Mouse (Mus musculus) MEL (cell line): ENCODE results near the gene Tprn.

Experiments
- CTCF ChIP-seq, 3 experiments: IDR thresholded peaks in 2 of 3; conservative IDR thresholded peaks in 1 of 3; 2 replicates each; pipeline ENCODE4 v1.5.1; 2011 to 2012; ENCODE audit warnings: low read length in 3 of 3, low read depth in 2 of 3, mild to moderate bottlenecking in 2 of 3, improper control_type of control experiment in 1 of 3, inconsistent platforms in 1 of 3, mixed read lengths in 1 of 3, moderate library complexity in 1 of 3; ENCODE audit not compliant: control insufficient read depth in 1 of 3, insufficient read depth in 1 of 3, poor library complexity in 1 of 3, severe bottlenecking in 1 of 3
- EP300 ChIP-seq, 2 experiments: IDR thresholded peaks; 2 replicates each; pipeline ENCODE4 v1.6.1; 2011; ENCODE audit warnings: improper control_type of control experiment in 2 of 2, low read length in 2 of 2, low read depth in 1 of 2, mild to moderate bottlenecking in 1 of 2
- GATA1 ChIP-seq: IDR thresholded peaks from 2 replicates; pipeline ENCODE4 v1.6.1; 2011; ENCODE audit warnings: low read depth, low read length, improper control_type of control experiment
- HCFC1 ChIP-seq: IDR thresholded peaks from 2 replicates; pipeline ENCODE4 v1.6.1; 2012; ENCODE audit warnings: low read depth, mild to moderate bottlenecking, inconsistent platforms, low read length, improper control_type of control experiment, moderate library complexity
- MAFK ChIP-seq: IDR thresholded peaks from 2 replicates; pipeline ENCODE4 v1.6.1; 2011; ENCODE audit warnings: low read depth, mild to moderate bottlenecking, low read length, improper control_type of control experiment, borderline replicate concordance
- MAX ChIP-seq: IDR thresholded peaks from 2 replicates; pipeline ENCODE4 v1.6.1; 2011; ENCODE audit warnings: low read length, improper control_type of control experiment
- MYC ChIP-seq: IDR thresholded peaks from 2 replicates; pipeline ENCODE4 v1.6.1; 2011; ENCODE audit warnings: low read depth, mild to moderate bottlenecking, low read length, improper control_type of control experiment, moderate library complexity
- POLR2A ChIP-seq, 2 experiments: IDR thresholded peaks; 2 replicates each; pipeline ENCODE4 v1.6.1; 2011 to 2012; ENCODE audit warnings: low read length in 2 of 2, mild to moderate bottlenecking in 2 of 2, control low read depth in 1 of 2, improper control_type of control experiment in 1 of 2, low read depth in 1 of 2, moderate library complexity in 1 of 2; ENCODE audit not compliant: control insufficient read depth in 1 of 2, insufficient read depth in 1 of 2, poor library complexity in 1 of 2
- SIN3A ChIP-seq: IDR thresholded peaks from 2 replicates; pipeline ENCODE4 v1.6.1; 2012; ENCODE audit warnings: low read length, improper control_type of control experiment, inconsistent platforms
- TAL1 ChIP-seq: IDR thresholded peaks from 2 replicates; pipeline ENCODE4 v1.6.1; 2012; ENCODE audit warnings: mild to moderate bottlenecking, inconsistent platforms, low read length, moderate library complexity, mixed read lengths
- USF1 ChIP-seq: IDR thresholded peaks from 2 replicates; pipeline ENCODE4 v1.6.1; 2014; ENCODE audit warnings: low read depth, mild to moderate bottlenecking, inconsistent platforms, low read length, improper control_type of control experiment, moderate library complexity
- USF2 ChIP-seq, 2 experiments: IDR thresholded peaks; 2 replicates each; pipeline ENCODE4 v1.6.1; 2011 to 2012; ENCODE audit warnings: improper control_type of control experiment in 2 of 2, low read length in 2 of 2, borderline replicate concordance in 1 of 2, inconsistent platforms in 1 of 2, low read depth in 1 of 2, mild to moderate bottlenecking in 1 of 2; ENCODE audit not compliant: insufficient read depth in 1 of 2
- ZC3H11A ChIP-seq: IDR thresholded peaks from 2 replicates; pipeline ENCODE4 v1.6.1; 2012; ENCODE audit warnings: low read depth, mild to moderate bottlenecking, inconsistent platforms, low read length, improper control_type of control experiment
- ZNF384 ChIP-seq: IDR thresholded peaks from 2 replicates; pipeline ENCODE4 v1.6.1; 2012; ENCODE audit warnings: low read depth, mild to moderate bottlenecking, inconsistent platforms, low read length, improper control_type of control experiment

- TF ChIP-seq CTCF (IDR thresholded peaks at IDR 0.05 in 2 of 3, conservative IDR thresholded peaks at IDR 0.05 in 1 of 3; ENCODE audit: control insufficient read depth in 1 of 3, insufficient read depth in 1 of 3, low read depth in 2 of 3, low read length in 3 of 3, poor library complexity in 1 of 3, severe bottlenecking in 1 of 3) (no peak), SIN3A (no peak), POLR2A (IDR thresholded peaks at IDR 0.05; ENCODE audit: control insufficient read depth in 1 of 2, insufficient read depth in 1 of 2, low read depth in 1 of 2, low read length in 2 of 2, poor library complexity in 1 of 2) (no peak), TAL1 (no peak), MAFK (no peak), ZC3H11A (no peak), MYC (no peak), ZNF384 (no peak), EP300 (IDR thresholded peaks at IDR 0.05; ENCODE audit: low read depth in 1 of 2, low read length in 2 of 2) (no peak), USF2 (IDR thresholded peaks at IDR 0.05; ENCODE audit: borderline replicate concordance in 1 of 2, insufficient read depth in 1 of 2, low read depth in 1 of 2, low read length in 2 of 2) (no peak), HCFC1 (no peak), GATA1 (no peak), USF1 (no peak), MAX (no peak)
Measured at GRCm38 (mm10) chr2:25229582-25229981, 32.8 kb upstream of the Tprn start.
